Comparison of ENCODE assay signal across 15 mouse cellular contexts in the genomic region with DNA sequence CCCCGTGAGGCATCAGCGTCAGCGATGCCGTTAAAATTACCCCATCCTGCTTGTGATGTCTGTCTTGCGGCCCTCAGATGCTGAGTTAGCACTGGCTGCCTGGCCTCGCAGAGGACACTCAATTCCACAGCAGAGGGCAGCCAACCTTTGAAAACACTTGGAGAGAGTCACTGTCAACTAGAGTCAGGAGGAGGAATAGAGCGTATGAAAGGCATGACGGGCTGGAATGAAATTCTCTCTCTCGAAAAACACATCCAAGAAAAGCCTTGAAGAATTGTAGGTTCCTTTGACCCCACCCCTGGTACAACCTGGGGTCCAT.
DNase-seq lines count a peak whose midpoint lies in the region; ATAC-seq and TF ChIP-seq lines count a peak whose summit lies in the region.
"Had no signal": no experiment of that assay in that cellular context is flagged by ENCODE, and none has a peak within 500 bp of the region (broad histone marks: within the 10 kb centered on the region; RNA-seq: fewer than 3 reads in every experiment).

No protein-coding gene starts in this region.

- H3K4me1 ChIP-seq in embryonic facial prominence, embryonic 12.5 days = peaks cover 18% of the 10 kb centered on the region
- peaks cover 19% of the 10 kb centered on the region for H3K4me1 ChIP-seq in embryonic facial prominence, embryonic 10.5 days
- peaks cover 18% of the 10 kb centered on the region for H3K4me1 ChIP-seq in liver, adult 2 months (ENCODE audit: control insufficient read depth, insufficient read depth, low read length)
- H3K4me1 ChIP-seq in liver, postnatal 0 days (ENCODE audit: insufficient read depth) = no peaks in the 10 kb centered on the region; the same call in none of the 2 replicates
- peaks cover 6% of the 10 kb centered on the region; the same call in 1 of the 2 replicates for H3K4me1 ChIP-seq in limb, embryonic 10.5 days

- DNase-seq in embryonic facial prominence, embryonic 10.5 days (ENCODE audit: low spot score) = no peak
- peak; percentile 20 for DNase-seq in liver, adult 2 months (ENCODE audit: extremely low read depth, low read depth, low spot score)
- DNase-seq in liver, postnatal 0 days = no peak
- DNase-seq in heart, adult 8-10 months (ENCODE audit: low spot score) = peak; percentile 41
- peak; percentile 56 for DNase-seq in heart, postnatal 4 days
- no peak for DNase-seq in cerebellum, adult 8-10 months
- DNase-seq in limb, embryonic 10.5 days (ENCODE audit: low spot score) = no peak
- DNase-seq: cerebellum, adult 9-10 months; kidney, postnatal 10 days; thymus, adult 18-20 months had no signal

- no peak overlapping the region for H3K9ac ChIP-seq in embryonic facial prominence, embryonic 12.5 days
- no peak overlapping the region for H3K9ac ChIP-seq in liver, adult 2 months (ENCODE audit: low read depth, low read length)
- H3K9ac ChIP-seq in liver, postnatal 0 days (replicated peaks) = no peak overlapping the region
- H3K9ac ChIP-seq: liver, embryonic 12.5 days; neural tube, embryonic 13.5 days had no signal

- no peak for ATAC-seq in embryonic facial prominence, embryonic 12.5 days (ENCODE audit: insufficient number of reproducible peaks, insufficient read depth, low FRiP score, low TSS enrichment)
- ATAC-seq in liver, postnatal 0 days = no peak
- ATAC-seq: hindbrain, embryonic 16.5 days; liver, embryonic 12.5 days had no signal

- 0 out of 2 replicates have a peak, but pooled peaks cover 5% of the 10 kb centered on the region for H3K36me3 ChIP-seq in embryonic facial prominence, embryonic 12.5 days
- 0 out of 2 replicates have a peak, but pooled peaks cover 15% of the 10 kb centered on the region for H3K36me3 ChIP-seq in embryonic facial prominence, embryonic 10.5 days (replicated peaks)
- H3K36me3 ChIP-seq in liver, adult 2 months (ENCODE audit: control insufficient read depth, insufficient read depth, low read length) = no peaks in the 10 kb centered on the region
- no peaks in the 10 kb centered on the region for H3K36me3 ChIP-seq in liver, postnatal 0 days (replicated peaks; ENCODE audit: insufficient read depth, low read length)
- H3K36me3 ChIP-seq in limb, embryonic 10.5 days = peaks cover 5% of the 10 kb centered on the region; the same call in 1 of the 2 replicates
- H3K36me3 ChIP-seq: liver, embryonic 12.5 days; neural tube, embryonic 13.5 days had no signal

- H3K9me3 ChIP-seq in embryonic facial prominence, embryonic 12.5 days = no peaks in the 10 kb centered on the region
- H3K9me3 ChIP-seq in embryonic facial prominence, embryonic 10.5 days = no peaks in the 10 kb centered on the region
- no peaks in the 10 kb centered on the region for H3K9me3 ChIP-seq in liver, postnatal 0 days (ENCODE audit: low read length)
- H3K9me3 ChIP-seq in limb, embryonic 10.5 days (replicated peaks) = no peaks in the 10 kb centered on the region
- H3K9me3 ChIP-seq: liver, embryonic 12.5 days; neural tube, embryonic 13.5 days had no signal

- H3K79me2 ChIP-seq in liver, adult 2 months (ENCODE audit: control insufficient read depth, insufficient read depth, low read length) = no peaks in the 10 kb centered on the region; the same call in 1 of the 2 replicates

- no peak for TF ChIP-seq POLR2A in liver, adult 2 months (IDR thresholded peaks at IDR 0.05; ENCODE audit: extremely low read depth, insufficient read depth, low read length)

- WGBS in embryonic facial prominence, embryonic 12.5 days = 89% methylated on average over 9 of the region's 9 CpGs
- 88% methylated on average over 9 of the region's 9 CpGs for WGBS in embryonic facial prominence, embryonic 10.5 days
- WGBS in liver, adult 2 months = 79% methylated on average over 9 of the region's 9 CpGs
- 75% methylated on average over 9 of the region's 9 CpGs for WGBS in liver, postnatal 0 days (ENCODE audit: insufficient replicate concordance)
- 92% methylated on average over 9 of the region's 9 CpGs for WGBS in limb, embryonic 10.5 days

- no peak overlapping the region for H3K4me3 ChIP-seq in embryonic facial prominence, embryonic 12.5 days
- H3K4me3 ChIP-seq in embryonic facial prominence, embryonic 10.5 days = no peak overlapping the region
- H3K4me3 ChIP-seq in liver, adult 2 months (ENCODE audit: insufficient read depth, low read depth, low read length) = no peak overlapping the region
- no peak overlapping the region for H3K4me3 ChIP-seq in liver, postnatal 0 days (ENCODE audit: low read depth, low read length)
- H3K4me3 ChIP-seq in limb, embryonic 10.5 days = no peak overlapping the region
- H3K4me3 ChIP-seq: left cerebral cortex, adult 2 months; liver, embryonic 12.5 days; neural tube, embryonic 13.5 days had no signal

- H3K27ac ChIP-seq in embryonic facial prominence, embryonic 12.5 days = peak overlapping the region; percentile 50
- no peak overlapping the region for H3K27ac ChIP-seq in embryonic facial prominence, embryonic 10.5 days (replicated peaks)
- H3K27ac ChIP-seq in liver, adult 2 months (replicated peaks; ENCODE audit: insufficient read depth, low read depth, low read length) = no peak overlapping the region
- H3K27ac ChIP-seq in liver, postnatal 0 days (ENCODE audit: low read depth) = no peak overlapping the region
- no peak overlapping the region for H3K27ac ChIP-seq in limb, embryonic 10.5 days
- H3K27ac ChIP-seq: liver, embryonic 12.5 days; neural tube, embryonic 13.5 days had no signal

- TF ChIP-seq EP300 in liver, postnatal 0 days (IDR thresholded peaks at IDR 0.05; ENCODE audit: low read depth) = no peak

- no peak for TF ChIP-seq CTCF in liver, adult 2 months (IDR thresholded peaks at IDR 0.05; ENCODE audit: low read depth, low read length)
- TF ChIP-seq CTCF in liver, postnatal 0 days (IDR thresholded peaks at IDR 0.05; ENCODE audit: low read depth) = no peak

- H3K27me3 ChIP-seq in embryonic facial prominence, embryonic 12.5 days = no peaks in the 10 kb centered on the region
- H3K27me3 ChIP-seq in embryonic facial prominence, embryonic 10.5 days (replicated peaks; ENCODE audit: low read depth, poor library complexity, severe bottlenecking) = no peaks in the 10 kb centered on the region
- no peaks in the 10 kb centered on the region for H3K27me3 ChIP-seq in liver, adult 2 months (ENCODE audit: control insufficient read depth, insufficient read depth, low read length)
- no peaks in the 10 kb centered on the region for H3K27me3 ChIP-seq in liver, postnatal 0 days (ENCODE audit: insufficient read depth, low read length)
- H3K27me3 ChIP-seq in limb, embryonic 10.5 days (ENCODE audit: low read depth, poor library complexity, severe bottlenecking) = no peaks in the 10 kb centered on the region
- H3K27me3 ChIP-seq: liver, embryonic 12.5 days; neural tube, embryonic 13.5 days had no signal

- no peak overlapping the region for H3K4me2 ChIP-seq in embryonic facial prominence, embryonic 12.5 days (replicated peaks)
- H3K4me2 ChIP-seq in liver, postnatal 0 days (ENCODE audit: low read depth, low read length) = no peak overlapping the region
- H3K4me2 ChIP-seq: liver, embryonic 12.5 days; neural tube, embryonic 13.5 days had no signal

Comparison
In these comparisons a context has a peak if more than half of its experiments do, and no peak if none do; other contexts are left out.
1. DNase-seq: peak in liver, adult 2 months (single experiment), heart, adult 8-10 months (single experiment) and heart, postnatal 4 days (single experiment); none in embryonic facial prominence, embryonic 10.5 days (single experiment), liver, postnatal 0 days (single experiment), cerebellum, adult 8-10 months (single experiment) and limb, embryonic 10.5 days (single experiment).